Mouse (Mus musculus) heart, adult 18-20 months (tissue): ENCODE data around the gene Slc1a4. TPM values are rescaled to one million over a fixed set of nuclear protein-coding genes. Genes with fewer than 3 reads are reported as not detected.

Experiments used
- DNase-seq, 2 experiments: peaks; one replicate each; pipeline ENCODE4 v3.0.0; 2021 to 2022; ENCODE audit warnings: mixed read lengths in 1 of 2
- long read RNA-seq, 2 experiments: library from polyadenylated mRNA; stranded (forward); transcript quantifications; one replicate each; pipeline ENCODE4 v2.0.0; 2021
- total RNA-seq, 2 experiments: library from RNA; stranded (reverse); gene quantifications; 2 replicates each; pipeline ENCODE4 v1.2.3; 2021

The Slc1a4 gene
- 1 to 10 TPM; 1.4 TPM for total RNA-seq
- long read RNA-seq, experiment 1, partial matches to known transcripts, result 0 of 1 reads
- long read RNA-seq, experiment 1, other reads (novel, unspliced or antisense), result 0 of 1 reads
- long read RNA-seq, experiment 2, partial matches to known transcripts, result 0 of 1 reads
- long read RNA-seq, experiment 2, other reads (novel, unspliced or antisense), result 0 of 1 reads

DNA sequence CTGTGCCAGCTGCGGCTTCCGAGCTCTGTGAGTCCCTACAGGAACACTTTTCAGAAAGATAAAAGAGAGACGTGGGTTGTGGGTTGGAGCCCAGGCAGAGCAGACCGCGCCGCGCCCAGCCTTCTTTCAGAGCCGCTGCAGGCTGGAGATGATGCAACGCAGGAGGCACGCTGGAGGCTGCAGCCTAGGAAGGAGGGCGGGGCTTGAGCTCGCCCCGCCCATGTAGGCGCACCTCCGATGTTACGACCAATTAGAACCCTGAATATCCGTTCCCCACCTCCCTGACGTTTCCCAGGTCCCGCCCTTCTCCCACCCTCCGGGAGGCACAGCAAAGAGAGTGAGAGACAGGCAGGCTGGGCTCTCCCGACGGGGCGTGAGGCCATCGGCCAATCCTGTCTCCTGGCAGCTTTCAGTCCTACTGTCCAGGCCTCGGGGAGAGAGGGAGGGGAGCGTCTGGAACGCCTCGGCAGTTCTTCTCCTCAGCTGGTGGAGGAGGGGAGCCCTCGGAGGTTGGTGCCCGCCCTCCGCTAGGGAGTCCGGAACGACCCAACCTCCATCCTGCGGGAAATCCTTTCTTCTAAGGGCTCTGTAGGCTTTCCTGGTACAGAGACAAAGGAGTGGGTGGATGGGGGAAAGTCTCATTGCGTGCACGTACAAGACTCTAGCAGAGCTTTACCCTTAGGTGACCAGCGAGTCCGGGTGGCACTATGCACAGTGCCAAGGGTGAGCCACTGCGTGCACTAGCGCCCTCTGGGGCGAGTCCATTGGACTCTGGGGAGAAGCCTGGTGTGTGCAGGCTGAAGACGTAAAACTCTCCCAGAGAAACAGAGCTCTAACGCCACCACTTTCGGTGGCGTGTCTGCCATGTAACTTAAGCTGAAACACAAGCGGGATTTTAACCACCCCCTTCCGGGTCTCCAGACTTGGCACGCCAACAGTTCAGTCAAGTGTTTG lies at the start of gene Slc1a4:
TSS of gene Slc1a4 (minus strand) at position 153 of the 954 bp plus-strand sequence.
- DNase-seq, result peak; percentile 94 to 97

DNA sequence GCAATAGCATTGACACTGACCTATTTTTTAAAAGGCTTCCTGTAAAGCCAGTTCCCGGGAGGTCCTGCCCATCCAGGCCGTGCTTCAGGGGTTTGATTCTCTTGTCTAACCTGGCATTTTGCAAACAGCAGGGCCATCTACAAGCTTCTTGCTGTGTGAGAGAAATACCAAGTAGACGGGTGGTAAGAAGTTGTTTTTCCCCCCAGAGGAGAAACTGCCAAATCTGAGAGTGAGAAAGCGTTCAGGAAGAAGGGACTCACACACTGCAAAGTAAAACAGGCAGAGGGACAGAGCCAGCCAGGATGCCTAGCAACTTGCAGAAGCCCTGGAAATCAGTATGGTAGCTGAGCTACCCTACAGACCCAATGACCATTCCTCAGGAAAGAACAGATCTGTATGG lies 47.6 kb upstream of the Slc1a4 start:
- DNase-seq, result no peak

DNA sequence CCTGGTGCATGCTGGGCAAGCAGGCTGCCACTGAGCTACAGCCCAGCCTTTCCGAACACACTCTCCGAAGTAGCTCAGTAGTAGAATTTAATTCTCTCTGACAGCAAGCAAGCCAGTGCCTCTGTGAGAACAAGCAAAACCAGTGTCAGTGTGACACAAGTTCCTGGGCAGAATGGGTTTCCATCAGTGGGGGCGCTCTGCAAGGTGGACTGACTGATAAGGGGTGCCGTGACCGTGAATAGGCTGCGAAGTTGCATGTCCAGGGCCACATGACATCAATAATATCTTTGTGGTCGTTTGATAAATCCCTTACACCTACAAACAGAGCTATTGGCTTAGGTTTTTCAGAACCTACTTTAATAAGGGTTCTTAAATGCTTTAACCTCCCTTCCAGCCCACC lies 44.1 kb upstream of the Slc1a4 start:
- DNase-seq, result no peak

DNA sequence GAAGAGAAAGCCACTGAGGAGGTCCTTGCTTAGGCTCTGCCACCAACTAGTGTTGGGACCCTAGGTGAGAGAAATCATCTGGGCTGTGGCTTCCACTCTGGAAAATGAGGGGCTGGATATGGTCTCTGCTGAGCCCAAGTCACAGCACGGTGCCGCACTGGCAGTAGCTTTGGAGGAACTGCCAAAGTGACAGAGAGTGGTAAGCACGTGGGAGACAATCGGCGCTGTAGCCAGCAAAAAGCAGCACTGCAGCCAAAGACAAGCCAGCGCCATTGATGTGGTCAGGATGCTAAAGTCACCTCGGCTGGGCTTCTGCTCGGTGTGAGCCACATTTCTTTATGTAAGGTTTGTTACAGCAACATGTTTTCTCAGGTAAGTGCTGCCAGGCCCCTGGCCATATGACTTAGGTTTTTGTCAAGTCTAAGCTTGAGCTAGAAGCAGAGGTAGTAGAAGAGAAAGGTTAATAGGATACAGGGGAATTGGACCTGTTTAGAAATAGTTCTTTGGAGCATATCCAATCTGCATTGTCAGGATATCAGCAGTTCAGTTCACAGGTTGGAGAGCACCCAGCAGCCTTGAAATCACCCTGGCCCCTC lies 40.2 kb upstream of the Slc1a4 start:
- peak; percentile 48 for DNase-seq

DNA sequence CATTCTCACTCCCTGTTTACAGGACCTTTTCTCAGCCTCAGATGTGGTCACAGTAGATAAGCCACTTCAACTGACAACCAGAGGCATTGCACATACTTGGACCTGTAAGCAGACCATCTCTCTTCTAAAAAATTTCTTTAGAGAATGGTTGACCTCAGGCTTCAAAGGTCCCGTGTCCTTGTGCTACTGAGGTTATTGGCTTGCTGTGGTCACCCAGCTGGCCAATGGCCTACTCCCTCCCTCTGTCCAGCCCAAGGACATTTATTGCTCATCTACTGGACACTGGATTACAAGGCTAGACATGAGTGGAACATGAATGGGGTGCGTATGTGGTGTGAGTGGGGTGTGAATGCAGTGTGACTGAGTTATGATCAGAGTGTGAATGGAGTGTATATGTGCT lies 38.0 kb upstream of the Slc1a4 start:
- no peak for DNase-seq

DNA sequence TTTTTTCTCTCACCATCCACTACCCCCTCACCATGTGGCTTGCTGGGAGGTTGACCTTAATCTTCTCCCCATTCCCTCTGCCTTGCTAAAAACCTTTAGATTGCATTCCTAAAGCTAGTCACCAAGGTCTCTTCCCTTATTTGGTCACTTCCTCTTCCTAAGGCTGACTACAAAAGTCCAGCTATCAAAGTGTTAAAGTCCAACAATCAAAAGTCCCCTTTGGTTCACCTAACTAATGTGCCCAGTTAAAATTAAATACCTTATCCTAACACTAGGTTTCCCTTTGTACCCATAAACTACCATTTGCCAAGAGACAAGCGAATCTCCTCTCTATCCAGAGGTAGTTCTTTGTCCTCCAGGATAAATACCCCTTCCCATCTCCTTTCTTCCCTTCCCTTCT lies 33.9 kb upstream of the Slc1a4 start:
- no peak for DNase-seq

DNA sequence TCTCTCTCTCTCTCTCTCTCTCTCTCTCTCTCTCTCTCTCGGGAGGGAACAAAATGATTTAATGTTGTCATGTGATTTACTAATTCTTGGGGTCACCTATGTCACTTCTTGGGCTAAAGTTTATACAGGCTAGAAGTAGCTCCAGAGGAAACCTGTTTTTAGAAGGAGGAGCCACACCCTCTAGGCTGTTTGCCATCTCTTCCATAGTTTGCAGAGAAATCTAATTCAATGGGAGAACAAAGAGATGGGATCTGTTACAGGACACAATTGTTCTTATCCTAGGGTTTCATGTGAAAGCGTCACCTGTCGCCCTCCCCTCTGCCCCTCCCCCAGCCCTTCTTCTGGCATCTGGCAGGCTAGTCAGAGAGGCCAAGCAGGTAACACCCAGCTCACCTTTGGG lies 28.8 kb upstream of the Slc1a4 start:
- DNase-seq, result no peak

DNA sequence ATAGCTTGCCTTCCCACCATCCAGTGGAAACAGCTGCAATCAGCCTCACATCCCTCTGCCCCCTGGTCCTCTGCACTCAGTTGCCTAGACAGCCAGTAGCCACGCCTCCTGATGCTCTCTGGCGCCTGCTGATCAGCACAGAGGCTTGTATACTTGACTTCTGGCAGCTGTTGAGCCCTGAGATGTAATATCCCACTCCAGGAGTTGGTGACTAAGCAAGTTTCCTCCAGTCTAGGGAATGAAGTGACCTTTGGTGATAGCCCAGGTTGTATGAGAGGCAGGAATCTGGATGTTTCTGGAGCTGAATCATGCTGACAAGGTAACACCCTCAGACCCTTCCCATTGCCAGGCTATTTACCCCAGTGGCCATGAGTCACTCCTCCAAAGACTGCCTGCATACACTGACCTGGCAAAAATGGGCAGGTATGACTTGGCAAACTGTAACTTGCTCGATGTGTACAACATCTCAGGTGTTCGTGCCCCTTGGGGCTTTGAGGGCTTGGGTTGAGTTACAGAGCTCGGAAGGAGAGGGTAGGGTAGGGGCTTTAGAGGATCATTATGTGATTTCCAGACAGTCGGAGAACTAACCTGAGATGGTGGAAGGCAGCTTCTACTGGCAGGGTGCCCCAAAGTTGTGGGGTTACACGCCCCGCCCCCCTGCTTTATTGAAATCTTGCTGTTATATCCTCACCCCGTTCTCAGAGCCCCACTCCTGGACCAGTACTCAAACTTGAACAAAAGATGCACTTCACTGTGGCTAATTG lies 25.4 kb upstream of the Slc1a4 start:
- DNase-seq, result no peak

DNA sequence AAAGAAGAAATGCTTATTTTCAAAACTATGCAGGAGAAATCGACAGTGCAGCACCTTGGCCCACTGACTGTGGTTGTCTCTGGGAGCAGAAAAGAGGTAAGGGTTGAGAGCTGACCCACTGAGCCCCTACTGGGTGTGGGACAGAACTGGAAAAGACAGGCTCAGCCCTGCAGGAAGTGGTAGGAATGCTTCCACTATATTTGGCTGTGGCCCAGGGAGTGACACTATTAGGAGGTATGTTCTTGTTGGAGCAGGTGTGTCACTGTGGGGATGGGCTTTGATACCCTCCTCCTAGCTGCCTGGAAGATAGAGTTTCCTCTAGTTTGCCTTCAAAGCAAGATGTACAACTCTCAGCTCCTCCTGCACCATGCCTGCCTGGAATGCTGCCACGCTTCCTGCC lies 16.0 kb upstream of the Slc1a4 start:
- no peak for DNase-seq

DNA sequence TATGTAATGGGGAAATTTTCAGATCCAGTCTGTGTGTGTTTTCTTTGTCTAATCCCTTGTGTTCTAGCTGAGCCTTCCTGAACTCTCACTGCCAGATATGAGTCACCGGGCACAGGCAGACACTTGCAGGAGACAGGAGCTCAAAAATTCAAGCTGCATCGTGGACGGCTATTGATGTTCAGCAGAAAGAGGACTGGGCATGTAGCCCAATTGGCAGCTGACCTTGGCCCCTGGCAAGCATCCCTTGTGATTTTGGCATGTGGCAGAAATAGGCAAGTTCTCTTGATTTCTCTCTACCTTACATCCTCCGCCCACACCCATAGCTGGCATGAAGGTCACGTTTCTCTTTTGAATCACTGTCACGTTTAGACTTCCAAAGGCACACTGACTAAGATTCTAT lies 15.0 kb upstream of the Slc1a4 start:
- peak; percentile 77 to 79 for DNase-seq

DNA sequence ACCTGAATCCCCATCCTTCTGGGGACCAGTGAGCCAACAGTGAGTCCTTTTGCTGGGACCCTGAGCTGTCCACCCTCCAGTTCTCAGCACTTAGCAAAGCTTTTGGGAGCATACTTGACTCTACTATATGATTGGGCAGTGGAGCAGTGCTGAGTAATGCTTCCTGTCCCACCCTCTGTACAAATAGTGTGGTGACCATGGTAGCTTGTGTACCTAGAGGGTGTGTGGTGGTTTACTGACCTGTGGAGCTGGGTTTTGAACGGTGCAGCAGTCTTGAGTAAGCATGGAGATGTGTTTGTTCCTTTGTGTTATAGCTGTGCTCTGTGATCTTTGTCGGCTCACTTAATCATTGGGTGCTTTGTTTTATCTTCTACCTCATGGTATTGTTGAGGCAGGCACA lies 13.9 kb upstream of the Slc1a4 start:
- DNase-seq, result no peak

DNA sequence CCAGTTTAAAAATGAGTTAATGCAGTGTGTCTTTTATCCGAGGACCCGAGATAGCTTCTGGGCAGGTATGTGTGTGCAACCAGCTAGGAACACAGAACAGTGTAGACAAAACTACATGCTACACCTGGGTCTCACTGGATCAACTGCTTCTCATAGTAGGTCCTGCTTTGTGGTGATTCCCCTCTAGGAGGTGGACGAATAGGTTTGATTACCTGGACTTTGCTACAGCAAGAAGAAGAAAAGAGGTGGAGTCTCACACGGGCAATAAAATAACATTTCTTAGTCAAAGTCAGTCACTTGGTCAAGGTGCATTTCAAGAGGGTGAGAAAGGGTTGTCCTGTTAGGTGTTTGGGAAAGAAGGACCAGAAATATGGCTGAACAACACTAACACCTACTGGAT lies 11.4 kb upstream of the Slc1a4 start:
- no peak for DNase-seq

DNA sequence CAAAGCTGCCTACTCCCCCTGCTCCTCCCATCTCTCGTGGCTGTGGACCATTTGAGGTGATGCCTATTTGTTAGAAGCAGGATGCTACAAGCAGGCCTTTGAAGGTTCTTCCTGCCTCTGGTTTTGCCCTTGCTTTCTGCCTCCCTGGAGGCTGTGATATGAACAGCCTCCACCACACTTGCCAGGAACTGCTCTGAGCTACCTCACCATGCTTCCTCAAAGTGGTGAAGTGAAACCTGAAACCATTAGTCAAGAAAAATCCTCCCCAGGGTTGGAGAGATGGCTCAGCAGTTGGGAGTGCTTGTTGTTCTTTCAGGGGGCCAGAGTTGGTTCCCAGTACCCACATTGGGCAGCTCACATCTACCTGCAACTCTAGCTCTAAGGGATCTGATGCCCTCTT lies 9.1 kb upstream of the Slc1a4 start:
- DNase-seq, result no peak

DNA sequence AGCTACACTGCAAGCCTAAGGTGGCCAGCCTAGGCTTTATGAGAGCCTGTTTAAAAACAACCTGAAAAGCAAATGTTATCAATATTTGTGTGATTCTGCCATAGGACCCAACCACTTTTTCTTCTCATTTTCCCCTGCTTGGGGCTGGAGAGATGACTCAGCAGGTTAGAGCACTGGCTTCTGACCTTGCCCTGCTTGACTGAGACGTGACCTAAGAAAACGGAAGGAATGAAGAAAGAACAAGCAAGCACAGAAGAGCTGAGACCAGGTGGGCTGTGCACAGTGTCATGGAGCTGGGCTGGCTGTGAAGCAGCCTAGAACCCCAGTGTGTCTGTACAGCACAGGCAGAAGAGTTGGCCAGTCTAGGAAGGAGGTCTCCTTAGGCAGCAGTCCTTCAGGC lies 6.2 kb upstream of the Slc1a4 start:
- no peak for DNase-seq

DNA sequence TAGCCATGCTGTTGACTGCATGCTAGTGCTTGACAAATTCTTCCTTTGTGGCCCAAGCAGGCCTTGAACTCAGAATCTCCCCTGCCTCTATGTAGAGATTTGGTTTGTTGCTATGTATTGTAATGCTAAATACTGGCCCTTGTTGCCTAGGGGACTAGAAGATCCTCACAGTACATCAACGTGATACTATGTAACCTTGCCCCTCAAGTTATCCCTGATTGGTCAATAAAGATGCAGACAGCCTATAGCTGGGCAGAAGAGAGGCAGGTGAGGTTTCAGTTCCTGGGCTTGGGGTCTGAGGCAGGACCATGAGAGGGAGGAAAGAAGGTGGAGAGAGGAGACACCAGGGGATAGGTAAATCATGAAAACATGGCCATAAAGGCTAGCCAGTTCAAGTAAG lies 1.8 kb upstream of the Slc1a4 start:
- no peak for DNase-seq

DNA sequence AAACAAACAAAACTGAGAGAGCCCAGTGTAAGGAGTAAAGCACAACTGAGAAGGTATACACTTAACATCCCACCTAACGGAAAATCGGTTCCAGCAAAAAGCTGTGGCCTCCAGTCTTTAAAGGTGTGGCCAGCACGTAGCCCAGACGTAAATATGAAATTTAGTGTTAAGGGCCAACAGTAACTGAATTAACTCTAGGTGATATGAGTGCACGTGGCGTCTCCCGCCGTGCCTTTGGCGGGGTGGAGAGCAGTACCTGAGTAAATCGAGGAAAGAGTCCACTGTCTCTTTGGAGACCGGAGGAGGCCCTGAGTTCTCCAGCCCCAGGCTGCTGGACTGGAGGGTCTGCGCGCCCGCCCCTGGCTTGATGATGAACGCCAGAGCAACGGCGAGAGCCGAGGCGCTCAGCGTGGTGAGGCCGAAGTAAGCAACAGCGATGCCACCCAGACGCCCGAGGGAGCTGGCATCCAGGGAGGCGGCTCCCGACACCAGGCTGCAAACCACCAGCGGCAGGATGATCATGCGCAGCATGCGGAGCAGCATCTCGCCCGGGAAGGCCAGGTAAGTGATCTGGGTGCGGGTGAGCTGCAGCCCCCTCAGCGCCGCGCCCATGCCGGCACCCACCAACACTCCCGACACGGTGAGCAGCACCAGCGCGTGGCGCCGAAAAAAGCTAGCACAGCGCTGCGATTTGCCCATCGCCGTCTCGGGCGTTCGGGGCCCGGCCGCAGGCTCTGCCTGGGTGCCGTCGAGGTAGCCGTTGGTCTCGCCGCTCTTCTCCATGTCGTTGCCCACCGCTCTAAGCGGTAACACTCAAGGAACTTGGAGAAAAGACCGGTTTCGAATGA lies 599 bp downstream of the Slc1a4 start:
- peak; percentile 18 to 45 for DNase-seq

DNA sequence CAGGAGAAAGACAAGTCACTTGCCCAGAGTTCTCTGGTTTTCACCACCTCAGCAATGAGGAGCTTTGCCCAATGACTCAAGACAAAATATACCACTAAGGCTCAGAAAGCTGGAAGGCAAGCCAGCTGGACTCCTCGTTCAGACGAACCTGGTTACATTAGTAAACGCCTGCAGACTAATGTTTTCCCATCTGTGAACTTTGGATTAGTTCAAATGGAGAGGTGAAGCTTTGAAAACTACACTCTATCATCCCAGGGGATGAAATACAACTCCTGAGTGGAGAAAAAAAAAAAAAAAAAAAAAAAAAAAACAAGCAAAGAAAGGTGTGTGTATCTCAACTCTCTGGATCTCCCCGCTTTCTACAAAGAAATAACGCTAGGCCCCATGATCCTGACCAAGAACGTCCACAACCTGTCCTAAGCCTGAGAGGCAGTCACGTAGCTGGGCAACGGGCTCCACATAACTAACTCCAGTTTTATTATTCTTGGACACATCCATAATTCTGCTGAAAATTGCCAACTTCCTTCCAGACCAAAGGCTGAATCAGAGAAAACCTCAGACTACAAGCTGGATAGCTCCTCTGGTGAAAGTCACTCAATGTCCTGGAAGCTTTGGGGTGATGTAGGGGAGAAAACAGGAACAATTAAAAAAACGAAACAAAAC lies 1.4 kb downstream of the Slc1a4 start:
- DNase-seq, result no peak

DNA sequence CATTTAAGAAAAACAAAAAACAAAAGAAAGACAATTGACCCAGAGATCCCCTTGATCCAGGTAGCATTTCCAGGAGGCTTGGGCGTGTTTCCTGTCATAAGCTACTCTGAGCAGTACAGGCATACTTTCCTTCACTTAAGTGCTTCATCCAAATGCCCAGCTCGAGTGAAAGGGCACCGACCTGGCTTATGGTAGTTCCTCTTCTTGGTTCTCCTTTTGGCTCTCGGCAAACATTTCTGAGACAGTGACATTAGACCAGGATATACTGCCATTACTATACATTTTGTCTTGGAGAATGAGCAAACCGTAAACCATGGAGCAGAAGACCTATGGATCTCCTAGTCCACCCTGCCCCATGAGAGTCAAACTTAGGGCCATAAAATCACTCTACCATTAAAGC lies 2.8 kb downstream of the Slc1a4 start:
- DNase-seq, result no peak

DNA sequence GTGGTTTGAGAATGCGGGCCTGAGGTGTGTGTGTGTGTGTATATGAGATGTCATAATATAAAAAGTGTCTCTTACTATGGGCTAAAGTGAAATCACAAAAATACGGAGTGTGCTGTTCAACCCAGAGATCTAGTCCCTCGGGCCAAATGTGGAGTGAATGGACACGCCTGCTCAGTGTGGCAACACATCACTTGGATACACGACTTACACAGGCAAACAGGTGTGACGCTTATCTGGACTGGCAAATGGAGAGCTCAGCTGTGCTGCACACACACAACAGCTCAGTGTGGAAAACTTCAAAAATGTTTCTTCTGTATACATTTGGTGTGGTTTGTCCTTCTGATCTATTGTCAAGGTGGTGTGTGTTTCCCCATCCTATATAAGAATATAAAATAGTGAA lies 3.7 kb downstream of the Slc1a4 start:
- no peak for DNase-seq

DNA sequence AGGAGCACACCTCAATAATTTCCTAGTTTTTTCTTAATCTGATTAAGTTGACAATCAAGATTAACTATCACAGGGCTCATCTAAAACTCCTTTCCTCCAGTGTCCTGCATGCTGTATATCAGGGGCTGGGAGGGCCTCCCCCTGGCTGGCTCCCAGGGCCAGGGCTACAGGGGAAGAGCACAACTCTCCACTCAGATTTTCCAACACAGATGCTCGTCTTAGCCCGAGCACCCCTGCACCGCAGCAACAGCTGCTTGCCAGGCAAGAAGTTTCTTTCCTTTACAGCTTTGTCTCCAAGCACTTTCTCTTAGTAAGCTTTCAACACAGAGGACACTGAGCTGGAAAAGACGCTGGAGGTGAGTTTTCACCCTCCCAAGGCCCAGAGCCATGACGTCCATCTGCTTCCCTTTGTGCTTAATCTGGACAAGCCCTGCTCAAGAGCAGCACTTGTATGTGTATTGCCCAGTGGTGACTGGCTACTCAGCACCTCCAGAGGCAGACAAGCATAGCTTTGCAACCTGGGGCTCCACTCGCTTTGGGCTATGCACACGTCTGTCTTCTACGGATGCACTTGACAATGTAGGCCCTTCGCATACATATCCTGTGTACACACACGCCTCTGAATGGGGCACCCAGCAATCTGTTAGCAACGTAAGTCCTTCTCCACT lies 6.1 kb downstream of the Slc1a4 start:
- DNase-seq, result no peak
